Mouse (Mus musculus) lung, embryonic 16.5 days (tissue): ENCODE data around the gene Dbf4. TPM values are rescaled to one million over a fixed set of nuclear protein-coding genes. Genes with fewer than 3 reads are reported as not detected.

Source experiments
- ATAC-seq: fragments of 200-750 bp; cut with Nextera tagmentation; 2 replicates; pipeline ENCODE4 v1.8.0; 2017; ENCODE audit warnings: low read depth, mild to moderate bottlenecking, moderate library complexity
- H3K27ac ChIP-seq: fragments of 300-500 bp; sonication (generic); 2 replicates; pipeline ENCODE4 v1.5.1; 2014; ENCODE audit warnings: mild to moderate bottlenecking, control low read depth, low read length
- H3K27me3 ChIP-seq: fragments of 300-500 bp; sonication (generic); 2 replicates; pipeline ENCODE4 v1.6.1; 2014; ENCODE audit warnings: low read depth, low read length, mixed read lengths; ENCODE audit not compliant: control insufficient read depth, insufficient read depth
- H3K36me3 ChIP-seq: fragments of 300-500 bp; sonication (generic); 2 replicates; pipeline ENCODE4 v1.6.1; 2014; ENCODE audit warnings: low read length; ENCODE audit not compliant: control insufficient read depth, insufficient read depth
- H3K4me1 ChIP-seq: fragments of 300-500 bp; sonication (generic); replicated peaks from 2 replicates; pipeline ENCODE4 v1.6.1; 2014; ENCODE audit warnings: low read length, mixed read lengths; ENCODE audit not compliant: control insufficient read depth, insufficient read depth
- H3K4me2 ChIP-seq: fragments of 300-500 bp; sonication (generic); 2 replicates; pipeline ENCODE4 v1.6.1; 2014; ENCODE audit warnings: low read depth, low read length, control low read depth
- H3K4me3 ChIP-seq: fragments of 300-500 bp; sonication (generic); 2 replicates; pipeline ENCODE4 v1.5.1; 2014; ENCODE audit warnings: mild to moderate bottlenecking, low read length, control low read depth
- H3K9ac ChIP-seq: fragments of 300-500 bp; sonication (generic); 2 replicates; pipeline ENCODE4 v1.6.1; 2014; ENCODE audit warnings: low read length, control low read depth
- H3K9me3 ChIP-seq: fragments of 300-500 bp; sonication (generic); 2 replicates; pipeline ENCODE4 v1.6.1; 2016; ENCODE audit warnings: low read length; ENCODE audit not compliant: control insufficient read depth
- WGBS: fragments of 180-500 bp; shearing (Covaris S2); extraction: QIAGEN DNeasy Blood & Tissue Kit; methylation state at CpG from one replicate; pipeline ENCODE4 v1.1.7; 2014; 5-methylcytosine and 5-hydroxymethylcytosine counted together
- polyA plus RNA-seq: library from polyadenylated mRNA; unstranded; fragments of >200 nt; fragmentation: Nextera tagmentation; extraction: Ambion mirVana; gene quantifications from 2 replicates; pipeline ENCODE4 v1.2.1, GENCODE M21; 2015

Gene Dbf4
- polyA plus RNA-seq, 1 experiment from 2014 or later, result 43.2 TPM

DNA sequence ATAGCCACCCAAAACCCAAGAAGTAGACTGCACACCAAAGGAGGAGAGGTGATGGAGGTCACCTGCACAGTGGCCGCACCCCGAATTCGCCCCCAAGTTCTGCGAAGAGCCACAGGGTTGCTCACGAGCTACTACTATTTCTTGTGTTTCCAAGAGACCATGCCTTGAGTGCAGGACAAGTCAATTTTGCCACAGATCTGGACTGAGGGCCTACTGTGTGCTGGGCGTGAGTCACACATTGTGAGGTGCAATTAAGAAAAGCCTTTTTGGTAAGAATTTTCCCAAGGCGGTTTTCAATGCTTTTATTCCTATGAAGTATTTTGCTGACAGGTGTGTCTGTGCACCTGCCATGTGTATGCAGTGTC, 54.2 kb downstream of the Dbf4 start:
- H3K27me3 ChIP-seq, result peaks cover 16% of the 10 kb centered on the region
- no peak overlapping the region for H3K27ac ChIP-seq
- H3K9me3 ChIP-seq, result no peaks in the 10 kb centered on the region
- H3K9ac ChIP-seq, result no peak overlapping the region
- peak overlapping the region; percentile 64 for H3K4me3 ChIP-seq
- peak overlapping the region; percentile 79 for H3K4me2 ChIP-seq
- peak; percentile 9; the same call in 1 of the 2 replicates for ATAC-seq
- H3K4me1 ChIP-seq, result no peaks in the 10 kb centered on the region; the same call in 1 of the 2 replicates
- H3K36me3 ChIP-seq, result no peaks in the 10 kb centered on the region
- 40% methylated on average over 7 of the region's 7 CpGs for WGBS

DNA sequence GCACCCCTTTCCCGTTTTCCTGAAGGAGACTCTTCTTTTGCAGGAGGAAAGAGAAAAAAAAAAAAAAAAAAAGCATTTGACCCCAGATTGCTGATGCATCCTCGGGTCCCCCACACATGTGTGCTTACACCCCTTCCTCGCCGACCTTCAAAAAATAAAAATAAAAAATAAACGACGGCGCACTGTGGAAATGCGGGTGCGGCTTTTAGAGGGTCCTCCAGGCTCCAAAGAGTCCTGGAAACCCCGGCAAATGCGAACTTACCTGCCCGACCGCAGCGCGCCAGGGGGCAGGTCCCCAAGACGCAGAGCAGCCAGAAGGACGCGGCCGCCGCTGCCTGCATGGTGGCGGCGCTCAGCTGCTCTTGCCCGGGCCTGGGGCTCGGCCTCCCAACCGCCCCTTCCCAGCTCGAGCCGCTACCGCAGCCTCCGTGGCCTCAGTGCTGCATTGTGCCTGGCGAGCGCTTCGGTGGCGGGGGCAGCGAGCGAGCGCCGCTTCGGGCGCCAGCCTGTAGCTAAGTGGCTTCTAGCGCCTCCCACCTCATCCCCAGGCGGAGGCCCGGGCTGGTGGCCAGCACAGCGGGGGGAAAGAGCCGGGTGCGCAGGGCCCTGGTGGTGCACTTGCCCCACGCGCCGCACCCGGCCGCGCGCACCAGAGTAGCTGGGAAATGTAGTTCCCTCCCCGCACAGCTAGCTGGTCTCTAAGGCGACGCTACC, 54.7 kb downstream of the Dbf4 start, which contains the start of gene Adam22:
Gene Adam22 (minus strand): TSS at position 547 of the 714 bp plus-strand sequence.
- no peaks in the 10 kb centered on the region for H3K9me3 ChIP-seq
- H3K27ac ChIP-seq, result no peak within 1 kb of the TSS
- H3K4me3 ChIP-seq, result peak within 1 kb of the TSS; percentile 64
- H3K4me2 ChIP-seq, result peak within 1 kb of the TSS; percentile 79
- under 1% methylated on average over 46 of the region's 55 CpGs for WGBS
- peak within 1 kb of the TSS; percentile 73 for H3K9ac ChIP-seq
- H3K4me1 ChIP-seq, result no peaks in the 10 kb centered on the region; the same call in 1 of the 2 replicates
- peaks cover 16% of the 10 kb centered on the region for H3K27me3 ChIP-seq
- no peaks in the 10 kb centered on the region for H3K36me3 ChIP-seq
- ATAC-seq, result peak; percentile 97

GRCm38 (mm10) chr5:8366771-8367613, 55.5 kb downstream of the Dbf4 start:
- Histone ChIP-seq H3K27me3 (peaks cover 16% of the 10 kb centered on the region), H3K9me3 (no peaks in the 10 kb centered on the region), H3K9ac (no peak overlapping the region), H3K36me3 (no peaks in the 10 kb centered on the region), H3K4me1 (no peaks in the 10 kb centered on the region; the same call in 1 of the 2 replicates), H3K27ac (no peak overlapping the region), H3K4me2 (peak overlapping the region; percentile 79), H3K4me3 (peak overlapping the region; percentile 64)
- WGBS, result 3% methylated on average over 24 of the region's 25 CpGs
- no peak for ATAC-seq

- H3K4me3 ChIP-seq, result no peak overlapping the region
- peaks cover 5% of the 10 kb centered on the region for H3K4me1 ChIP-seq
- no peaks in the 10 kb centered on the region for H3K9me3 ChIP-seq
- H3K36me3 ChIP-seq, result no peaks in the 10 kb centered on the region
- no peak overlapping the region for H3K9ac ChIP-seq
- no peak overlapping the region for H3K27ac ChIP-seq
- H3K4me2 ChIP-seq, result no peak overlapping the region
- no peak for ATAC-seq
- 59% methylated on average over 1 of the region's 1 CpGs for WGBS
- peaks cover 3% of the 10 kb centered on the region; the same call in 1 of the 2 replicates for H3K27me3 ChIP-seq
Observed at GRCm38 (mm10) chr5:8362361-8362760, 60.2 kb downstream of the Dbf4 start.

DNA sequence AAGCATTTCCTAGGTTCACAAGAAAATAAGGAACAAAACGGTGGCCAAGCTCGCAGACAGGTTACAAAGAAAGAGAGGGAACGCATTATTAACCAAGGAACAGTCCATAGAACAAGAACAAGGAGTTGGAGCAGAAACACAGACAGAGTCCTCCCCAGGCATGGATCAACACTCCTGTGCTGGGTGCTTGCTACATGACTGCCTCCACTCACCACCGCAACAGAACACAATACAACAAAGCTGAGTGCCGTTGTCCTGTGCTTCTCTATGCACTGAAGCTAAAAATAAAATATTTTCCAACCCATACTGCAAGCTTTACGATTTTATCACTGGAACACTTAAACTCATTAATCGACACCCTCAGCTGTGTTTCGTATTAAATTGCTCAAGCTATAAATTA, 64.8 kb downstream of the Dbf4 start:
- no peak overlapping the region for H3K4me2 ChIP-seq
- ATAC-seq, result peak; percentile 27; the same call in 1 of the 2 replicates

DNA sequence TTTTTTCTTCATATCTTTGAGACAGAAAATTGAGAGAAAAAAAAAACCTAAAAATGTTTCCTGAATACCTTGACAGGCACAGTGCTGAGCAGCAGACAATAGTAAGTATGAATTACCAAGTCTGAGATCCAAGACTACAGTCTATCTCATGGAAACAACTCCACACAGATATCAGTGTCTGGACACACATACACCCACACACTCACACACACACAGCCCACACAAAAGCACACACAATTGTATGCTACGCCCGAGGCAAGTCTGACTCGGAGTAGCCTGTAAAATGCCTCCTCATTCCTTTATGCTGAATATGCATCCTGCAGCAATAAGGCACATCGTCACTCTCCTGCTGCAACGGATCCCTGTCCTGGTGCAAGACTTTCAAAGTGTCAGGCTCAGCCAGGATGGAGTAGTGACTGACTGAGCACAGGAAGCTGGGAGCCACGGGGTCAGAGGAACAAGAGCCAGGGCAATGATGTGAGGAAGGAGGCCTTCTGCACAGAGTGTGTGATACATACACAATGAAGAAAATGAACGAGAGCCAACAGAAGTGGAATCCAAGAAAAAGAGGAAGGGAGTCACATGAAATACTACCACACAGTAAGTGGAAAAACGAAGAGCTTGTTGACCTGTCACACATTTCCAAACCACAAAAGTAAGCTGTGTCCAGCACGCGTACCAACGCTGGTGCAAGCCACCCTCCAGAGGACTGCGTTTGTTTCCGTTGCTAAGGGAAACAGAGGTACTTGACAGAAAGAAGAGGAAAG, 65.4 kb downstream of the Dbf4 start:
- H3K4me1 ChIP-seq, result peaks cover 16% of the 10 kb centered on the region
- no peaks in the 10 kb centered on the region for H3K27me3 ChIP-seq
- no peaks in the 10 kb centered on the region for H3K36me3 ChIP-seq
- H3K9ac ChIP-seq, result no peak overlapping the region
- H3K4me3 ChIP-seq, result no peak overlapping the region
- H3K9me3 ChIP-seq, result no peaks in the 10 kb centered on the region
- H3K27ac ChIP-seq, result no peak overlapping the region
- H3K4me2 ChIP-seq, result no peak overlapping the region
- WGBS, result 17% methylated on average over 13 of the region's 13 CpGs
- ATAC-seq, result peak; percentile 86

More for the DNA sequence above, 64.8 kb downstream of the Dbf4 start:
- Histone ChIP-seq H3K9me3 (no peaks in the 10 kb centered on the region), H3K4me3 (no peak overlapping the region), H3K4me1 (peaks cover 16% of the 10 kb centered on the region), H3K36me3 (no peaks in the 10 kb centered on the region), H3K9ac (no peak overlapping the region), H3K27me3 (no peaks in the 10 kb centered on the region), H3K27ac (no peak overlapping the region)
- 62% methylated on average over 8 of the region's 8 CpGs for WGBS

GRCm38 (mm10) chr5:8356326-8356725, 66.2 kb downstream of the Dbf4 start:
- peak; percentile 58 for ATAC-seq
- Histone ChIP-seq H3K27ac (no peak overlapping the region), H3K36me3 (no peaks in the 10 kb centered on the region), H3K27me3 (no peaks in the 10 kb centered on the region), H3K4me1 (peaks cover 16% of the 10 kb centered on the region), H3K4me2 (no peak overlapping the region), H3K9ac (no peak overlapping the region), H3K9me3 (no peaks in the 10 kb centered on the region), H3K4me3 (no peak overlapping the region)
- WGBS, result 36% methylated on average over 2 of the region's 2 CpGs

- Histone ChIP-seq H3K9me3 (no peaks in the 10 kb centered on the region), H3K27ac (no peak overlapping the region), H3K27me3 (no peaks in the 10 kb centered on the region), H3K36me3 (no peaks in the 10 kb centered on the region), H3K9ac (no peak overlapping the region), H3K4me3 (no peak overlapping the region), H3K4me1 (no peaks in the 10 kb centered on the region), H3K4me2 (no peak overlapping the region)
- 53% methylated on average over 10 of the region's 10 CpGs for WGBS
- ATAC-seq, result no peak
Observed at GRCm38 (mm10) chr5:8349557-8349956, 73.0 kb downstream of the Dbf4 start.
